Comparison of ENCODE assay signal across 10 mouse cellular contexts in genomic region chr16:91595076-91595475, GRCm38 (mm10). TPM values are rescaled to one million over a fixed set of nuclear protein-coding genes. Genes with fewer than 3 reads are reported as not detected.
DNase-seq lines count a peak whose midpoint lies in the region; ATAC-seq and TF ChIP-seq lines count a peak whose summit lies in the region.
"Had no signal": no experiment of that assay in that cellular context is flagged by ENCODE, and none has a peak within 500 bp of the region (broad histone marks: within the 10 kb centered on the region; RNA-seq: fewer than 3 reads in every experiment).

No protein-coding gene starts in this region.

- TF ChIP-seq CTCF in midbrain, postnatal 0 days (IDR thresholded peaks at IDR 0.05): no peak

- ATAC-seq in midbrain, postnatal 0 days (ENCODE audit: low FRiP score): no peak
- no peak for ATAC-seq in midbrain, embryonic 13.5 days

- H3K27me3 ChIP-seq in midbrain, postnatal 0 days (ENCODE audit: insufficient read depth, low read length): no peaks in the 10 kb centered on the region
- peaks cover 13% of the 10 kb centered on the region for H3K27me3 ChIP-seq in midbrain, embryonic 13.5 days

- no peak overlapping the region for H3K27ac ChIP-seq in midbrain, postnatal 0 days (ENCODE audit: low read depth, low read length)
- H3K27ac ChIP-seq in midbrain, embryonic 13.5 days: no peak overlapping the region
- H3K27ac ChIP-seq: limb, embryonic 13.5 days; midbrain, embryonic 12.5 days had no signal

- intact Hi-C loops in heart, postnatal 25 days (cut with DNase I): loop anchor here (5.0 kb wide), 1 partner anchor 92 kb away; the partner anchor contains the start of gene Donson

- H3K36me3 ChIP-seq in midbrain, postnatal 0 days (ENCODE audit: insufficient read depth, low read length): peaks cover 4% of the 10 kb centered on the region; the same call in 1 of the 2 replicates
- H3K36me3 ChIP-seq in midbrain, embryonic 13.5 days: peaks cover 6% of the 10 kb centered on the region; the same call in 1 of the 2 replicates
- H3K36me3 ChIP-seq: limb, embryonic 13.5 days; midbrain, embryonic 12.5 days had no signal

- peak; percentile 93 for DNase-seq in heart, adult 11 months
- DNase-seq in heart, postnatal 25 days (ENCODE audit: low spot score): no peak
- peak; percentile 58 for DNase-seq in midbrain, postnatal 0 days (ENCODE audit: low spot score)
- DNase-seq in cerebellum, postnatal 36 days: peak; percentile 74 to 82
- peak; percentile 47 for DNase-seq in layer of hippocampus, adult 9-11 months
- DNase-seq in frontal cortex, postnatal 36 days (ENCODE audit: low spot score in 2 of 2): no peak
- DNase-seq in retina, postnatal 1 day: no peak

- no peaks in the 10 kb centered on the region for H3K9me3 ChIP-seq in midbrain, postnatal 0 days (ENCODE audit: low read length)
- H3K9me3 ChIP-seq in midbrain, embryonic 13.5 days: no peaks in the 10 kb centered on the region
- H3K9me3 ChIP-seq: limb, embryonic 13.5 days; midbrain, embryonic 12.5 days had no signal

- H3K4me2 ChIP-seq in midbrain, postnatal 0 days (ENCODE audit: low read depth, low read length, poor library complexity, severe bottlenecking): no peak overlapping the region
- no peak overlapping the region for H3K4me2 ChIP-seq in midbrain, embryonic 13.5 days (replicated peaks)
- H3K4me2 ChIP-seq: limb, embryonic 13.5 days; midbrain, embryonic 12.5 days had no signal

- 75% methylated on average over 6 of the region's 6 CpGs for WGBS in midbrain, postnatal 0 days
- WGBS in midbrain, embryonic 13.5 days: 86% methylated on average over 6 of the region's 6 CpGs

- no peak overlapping the region for H3K9ac ChIP-seq in midbrain, postnatal 0 days (replicated peaks; ENCODE audit: low read length, poor library complexity, severe bottlenecking)
- no peak overlapping the region for H3K9ac ChIP-seq in midbrain, embryonic 13.5 days (replicated peaks)
- H3K9ac ChIP-seq: limb, embryonic 13.5 days; midbrain, embryonic 12.5 days had no signal

- peaks cover 6% of the 10 kb centered on the region; the same call in 1 of the 2 replicates for H3K4me1 ChIP-seq in midbrain, postnatal 0 days (ENCODE audit: insufficient read depth, low read length)
- peaks cover 12% of the 10 kb centered on the region for H3K4me1 ChIP-seq in midbrain, embryonic 13.5 days (replicated peaks)

- no peak overlapping the region for H3K4me3 ChIP-seq in midbrain, postnatal 0 days (ENCODE audit: low read depth, low read length)
- no peak overlapping the region for H3K4me3 ChIP-seq in midbrain, embryonic 13.5 days (replicated peaks)
- H3K4me3 ChIP-seq: limb, embryonic 13.5 days; midbrain, embryonic 12.5 days had no signal

RNA-seq across cellular contexts. Expression of gene Tmem50b, which starts 2.5 kb away (rescaled TPM):
- total RNA-seq in heart, postnatal 25 days (2021): 10 to 100 TPM; 65.5 to 74.3 TPM
- 78.2 and 83.9 TPM in 2 replicates for total RNA-seq in midbrain, postnatal 0 days (2014; rRNA removed)
- polyA plus RNA-seq in midbrain, postnatal 0 days (2015; fragmentation: Nextera tagmentation; extraction: Ambion mirVana): 103 and 107 TPM in 2 replicates
- 50.5 and 55.1 TPM in 2 replicates for polyA plus RNA-seq in midbrain, embryonic 13.5 days (2015; fragmentation: Nextera tagmentation; extraction: Ambion mirVana)

RNA-seq across cellular contexts. Expression of gene Dnajc28, which starts 23.8 kb away (rescaled TPM):
- 10 to 100 TPM; 24.4 to 25.9 TPM for total RNA-seq in heart, postnatal 25 days (2021)
- total RNA-seq in midbrain, postnatal 0 days (2014; rRNA removed): 3.9 and 6.1 TPM in 2 replicates
- polyA plus RNA-seq in midbrain, postnatal 0 days (2015; fragmentation: Nextera tagmentation; extraction: Ambion mirVana): 2.6 and 4.3 TPM in 2 replicates
- polyA plus RNA-seq in midbrain, embryonic 13.5 days (2015; fragmentation: Nextera tagmentation; extraction: Ambion mirVana): 7.2 and 8.0 TPM in 2 replicates

RNA-seq across cellular contexts. Expression of gene Ifngr2, which starts 48.2 kb away (rescaled TPM):
- 100 to 1,000 TPM; 153 to 157 TPM for total RNA-seq in heart, postnatal 25 days (2021)
- 59.3 and 75.1 TPM in 2 replicates for total RNA-seq in midbrain, postnatal 0 days (2014; rRNA removed)
- polyA plus RNA-seq in midbrain, postnatal 0 days (2015; fragmentation: Nextera tagmentation; extraction: Ambion mirVana): 140 and 141 TPM in 2 replicates
- 57.6 and 63.5 TPM in 2 replicates for polyA plus RNA-seq in midbrain, embryonic 13.5 days (2015; fragmentation: Nextera tagmentation; extraction: Ambion mirVana)

RNA-seq across cellular contexts. Expression of gene Gart, which starts 51.7 kb away (rescaled TPM):
- total RNA-seq in heart, postnatal 25 days (2021): 10 to 100 TPM; 59.0 to 70.1 TPM
- total RNA-seq in midbrain, postnatal 0 days (2014; rRNA removed): 33.8 and 40.5 TPM in 2 replicates
- polyA plus RNA-seq in midbrain, postnatal 0 days (2015; fragmentation: Nextera tagmentation; extraction: Ambion mirVana): 38.2 and 45.2 TPM in 2 replicates
- polyA plus RNA-seq in midbrain, embryonic 13.5 days (2015; fragmentation: Nextera tagmentation; extraction: Ambion mirVana): 72.3 and 73.7 TPM in 2 replicates

RNA-seq across cellular contexts. Expression of gene Son, which starts 52.2 kb away (rescaled TPM):
- total RNA-seq in heart, postnatal 25 days (2021): 100 to 1,000 TPM; 129 to 149 TPM
- total RNA-seq in midbrain, postnatal 0 days (2014; rRNA removed): 256 and 257 TPM in 2 replicates
- polyA plus RNA-seq in midbrain, postnatal 0 days (2015; fragmentation: Nextera tagmentation; extraction: Ambion mirVana): 82.3 and 98.4 TPM in 2 replicates
- 146 and 159 TPM in 2 replicates for polyA plus RNA-seq in midbrain, embryonic 13.5 days (2015; fragmentation: Nextera tagmentation; extraction: Ambion mirVana)

Comparison
In these comparisons a context has a peak if more than half of its experiments do, and no peak if none do; other contexts are left out.
1. DNase-seq: peak in heart, adult 11 months (single experiment), midbrain, postnatal 0 days (single experiment), cerebellum, postnatal 36 days (2 of 2) and layer of hippocampus, adult 9-11 months (single experiment); none in heart, postnatal 25 days (single experiment), frontal cortex, postnatal 36 days (0 of 2) and retina, postnatal 1 day (single experiment).